Mouse (Mus musculus): ENCODE measurements around the gene Pygm. TPM values are rescaled to one million over a fixed set of nuclear protein-coding genes. Genes with fewer than 3 reads are reported as not detected.

The Pygm gene
- polyA plus RNA-seq, 1 experiment from 2014 or later = 2.5 TPM

DNA sequence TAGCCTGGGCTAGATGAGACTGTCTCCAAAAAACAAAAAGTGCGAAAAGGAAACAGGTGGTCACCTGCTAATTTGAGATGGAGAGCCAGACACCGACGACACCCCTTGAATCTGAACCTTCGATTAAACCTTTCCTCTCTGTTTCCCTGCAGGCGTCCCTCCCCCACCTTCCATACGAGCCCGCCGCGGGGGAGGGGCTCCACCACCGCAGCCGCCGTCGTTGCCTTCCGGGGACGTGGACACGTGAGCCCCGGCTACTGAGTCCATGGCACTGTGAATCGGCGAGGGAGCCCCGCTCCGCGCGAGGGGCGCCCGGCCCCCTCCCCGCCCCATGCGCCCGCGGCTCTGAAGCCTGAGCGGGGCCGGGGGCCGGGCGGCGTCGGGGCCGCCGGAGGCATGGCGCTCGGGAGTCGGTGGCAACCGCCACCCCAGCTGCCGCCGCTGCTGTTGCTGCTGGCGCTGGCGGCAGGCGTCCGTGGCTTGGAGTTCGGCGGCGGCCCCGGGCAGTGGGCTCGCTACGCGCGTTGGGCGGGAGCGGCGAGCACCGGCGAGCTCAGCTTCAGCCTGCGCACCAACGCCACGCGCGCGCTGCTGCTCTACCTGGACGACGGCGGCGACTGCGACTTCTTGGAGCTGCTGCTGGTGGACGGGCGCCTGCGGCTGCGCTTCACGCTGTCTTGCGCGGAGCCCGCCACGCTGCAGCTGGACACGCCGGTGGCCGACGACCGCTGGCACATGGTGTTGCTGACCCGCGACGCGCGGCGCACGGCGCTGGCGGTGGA, 43.6 kb downstream of the Pygm start:
- H3K27ac ChIP-seq (ENCODE audit: low read depth) = no peak overlapping the region
- no peaks in the 10 kb centered on the region for H3K36me3 ChIP-seq (replicated peaks; ENCODE audit: insufficient read depth, low read length)
- H3K4me3 ChIP-seq (ENCODE audit: low read depth, low read length) = peak overlapping the region; percentile 17; the same call in 1 of the 2 replicates
- TF ChIP-seq EP300 (IDR thresholded peaks at IDR 0.05; ENCODE audit: low read depth) (no peak), CTCF (IDR thresholded peaks at IDR 0.05; ENCODE audit: low read depth) (no peak)
- H3K9ac ChIP-seq (replicated peaks) = no peak overlapping the region
- peaks cover 70% of the 10 kb centered on the region for H3K27me3 ChIP-seq (ENCODE audit: insufficient read depth, low read length)
- H3K9me3 ChIP-seq (ENCODE audit: low read length) = no peaks in the 10 kb centered on the region
- peak; percentile 45; the same call in 1 of the 2 replicates for ATAC-seq
- WGBS (ENCODE audit: insufficient replicate concordance) = 2% methylated on average over 70 of the region's 94 CpGs
- peaks cover 11% of the 10 kb centered on the region for H3K4me1 ChIP-seq (ENCODE audit: insufficient read depth)
- DNase-seq = peak; percentile 48
- peak overlapping the region; percentile 30 for H3K4me2 ChIP-seq (ENCODE audit: low read depth, low read length)

DNA sequence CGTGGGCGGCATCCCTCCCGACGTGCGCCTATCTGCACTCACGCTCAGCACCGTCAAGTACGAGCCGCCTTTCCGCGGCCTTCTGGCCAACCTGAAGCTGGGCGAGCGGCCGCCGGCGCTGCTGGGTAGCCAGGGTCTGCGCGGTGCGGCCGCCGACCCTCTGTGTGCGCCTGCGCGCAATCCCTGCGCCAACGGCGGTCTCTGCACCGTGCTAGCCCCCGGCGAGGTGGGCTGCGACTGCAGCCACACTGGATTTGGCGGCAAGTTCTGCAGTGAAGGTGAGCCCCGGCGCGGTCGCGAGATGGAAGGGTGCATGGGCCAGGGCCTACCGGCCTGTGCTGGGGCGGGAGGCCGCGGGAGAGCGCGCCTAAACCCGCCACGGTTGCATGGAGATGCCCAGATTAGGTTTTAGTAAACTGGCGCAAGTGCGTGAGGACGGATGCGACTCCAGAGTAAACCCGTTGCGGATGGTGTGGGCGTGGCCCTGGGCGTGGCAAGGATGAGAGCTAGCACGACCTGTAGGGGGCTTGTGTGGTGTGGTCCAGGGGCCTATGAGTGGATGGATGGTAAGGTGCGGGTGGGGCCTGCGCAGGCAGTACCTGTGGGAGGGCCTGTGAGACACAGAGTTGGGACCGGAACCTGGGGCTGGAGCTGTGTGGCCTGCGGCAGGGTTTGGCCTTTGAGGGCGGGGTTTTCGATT, 44.5 kb downstream of the Pygm start:
- peak; percentile 57 for DNase-seq
- H3K9me3 ChIP-seq (ENCODE audit: low read length) = no peaks in the 10 kb centered on the region
- no peaks in the 10 kb centered on the region for H3K36me3 ChIP-seq (replicated peaks; ENCODE audit: insufficient read depth, low read length)
- TF ChIP-seq EP300 (IDR thresholded peaks at IDR 0.05; ENCODE audit: low read depth) (no peak), CTCF (IDR thresholded peaks at IDR 0.05; ENCODE audit: low read depth) (no peak)
- H3K27ac ChIP-seq (ENCODE audit: low read depth) = no peak overlapping the region
- ATAC-seq = no peak
- no peak overlapping the region for H3K4me2 ChIP-seq (ENCODE audit: low read depth, low read length)
- peaks cover 65% of the 10 kb centered on the region for H3K27me3 ChIP-seq (ENCODE audit: insufficient read depth, low read length)
- WGBS (ENCODE audit: insufficient replicate concordance) = 2% methylated on average over 60 of the region's 60 CpGs
- H3K4me1 ChIP-seq (ENCODE audit: insufficient read depth) = peaks cover 11% of the 10 kb centered on the region
- H3K4me3 ChIP-seq (ENCODE audit: low read depth, low read length) = peak overlapping the region; percentile 17; the same call in 1 of the 2 replicates
- no peak overlapping the region for H3K9ac ChIP-seq (replicated peaks)

DNA sequence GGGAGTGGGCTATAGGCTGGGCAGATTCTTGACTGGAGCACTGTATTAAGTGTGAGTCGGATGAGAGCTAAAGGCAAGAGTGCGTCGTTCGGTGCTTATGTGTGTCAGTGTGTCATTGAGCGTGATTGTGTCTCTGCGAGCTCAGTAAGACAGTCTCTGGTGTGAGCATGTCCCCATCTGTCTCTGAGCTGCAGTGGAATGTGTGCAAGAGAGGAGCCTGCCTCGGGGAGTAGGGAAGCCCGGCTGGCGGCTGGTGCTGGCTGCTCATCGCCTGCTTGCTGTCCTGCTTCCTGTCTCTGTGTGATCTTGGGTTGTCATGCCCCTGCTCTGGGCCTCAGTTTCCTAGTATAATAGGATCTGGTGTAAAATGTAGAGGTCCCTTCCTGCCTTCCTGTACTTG, 58.8 kb downstream of the Pygm start:
- Histone ChIP-seq H3K9me3 (ENCODE audit: low read length) (no peaks in the 10 kb centered on the region), H3K36me3 (replicated peaks; ENCODE audit: insufficient read depth, low read length) (no peaks in the 10 kb centered on the region), H3K27ac (ENCODE audit: low read depth) (no peak overlapping the region), H3K4me1 (ENCODE audit: insufficient read depth) (peaks cover 2% of the 10 kb centered on the region; the same call in 1 of the 2 replicates), H3K4me2 (ENCODE audit: low read depth, low read length) (no peak overlapping the region), H3K9ac (replicated peaks) (no peak overlapping the region), H3K27me3 (ENCODE audit: insufficient read depth, low read length) (peaks cover 2% of the 10 kb centered on the region; the same call in 1 of the 2 replicates), H3K4me3 (ENCODE audit: low read depth, low read length) (no peak overlapping the region)
- no peak for ATAC-seq
- TF ChIP-seq EP300 (IDR thresholded peaks at IDR 0.05; ENCODE audit: low read depth) (no peak), CTCF (IDR thresholded peaks at IDR 0.05; ENCODE audit: low read depth) (no peak)
- DNase-seq = no peak
- 66% methylated on average over 10 of the region's 10 CpGs for WGBS (ENCODE audit: insufficient replicate concordance)

DNA sequence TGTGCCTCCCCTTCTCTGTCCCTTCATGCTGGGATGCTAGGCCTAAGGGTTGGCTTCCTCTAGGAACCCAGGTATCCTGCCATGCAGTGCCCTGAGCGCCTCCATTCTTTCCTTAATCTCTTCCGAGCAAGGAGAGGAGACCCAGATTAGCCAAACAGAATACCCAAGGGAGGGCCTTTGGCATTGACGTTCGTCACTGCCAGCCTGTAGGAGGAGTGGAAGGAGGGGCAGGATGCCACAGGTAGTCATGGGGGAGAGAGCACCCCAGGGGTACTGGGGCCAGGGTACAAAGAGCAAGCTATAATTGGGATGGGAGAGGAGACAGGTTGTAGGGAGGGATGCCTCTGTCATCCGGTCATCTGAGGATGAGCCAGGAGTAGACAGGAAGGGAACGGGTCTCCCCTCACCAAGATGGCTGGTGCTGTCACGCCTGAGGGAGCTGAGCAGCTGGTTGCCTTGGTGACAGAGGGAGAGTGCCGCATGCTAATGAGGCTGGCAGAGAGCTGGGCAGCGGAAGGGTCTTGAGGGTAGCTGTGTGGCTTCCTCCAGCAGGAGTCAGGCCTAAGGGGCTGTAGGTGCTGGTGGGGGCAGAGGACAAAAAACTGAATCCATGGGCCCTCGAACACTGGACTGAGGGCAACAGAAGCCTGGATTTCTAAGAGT, 61.7 kb downstream of the Pygm start:
- H3K4me3 ChIP-seq (ENCODE audit: low read depth, low read length) = no peak overlapping the region
- H3K27me3 ChIP-seq (ENCODE audit: insufficient read depth, low read length) = peaks cover 2% of the 10 kb centered on the region; the same call in 1 of the 2 replicates

DNA sequence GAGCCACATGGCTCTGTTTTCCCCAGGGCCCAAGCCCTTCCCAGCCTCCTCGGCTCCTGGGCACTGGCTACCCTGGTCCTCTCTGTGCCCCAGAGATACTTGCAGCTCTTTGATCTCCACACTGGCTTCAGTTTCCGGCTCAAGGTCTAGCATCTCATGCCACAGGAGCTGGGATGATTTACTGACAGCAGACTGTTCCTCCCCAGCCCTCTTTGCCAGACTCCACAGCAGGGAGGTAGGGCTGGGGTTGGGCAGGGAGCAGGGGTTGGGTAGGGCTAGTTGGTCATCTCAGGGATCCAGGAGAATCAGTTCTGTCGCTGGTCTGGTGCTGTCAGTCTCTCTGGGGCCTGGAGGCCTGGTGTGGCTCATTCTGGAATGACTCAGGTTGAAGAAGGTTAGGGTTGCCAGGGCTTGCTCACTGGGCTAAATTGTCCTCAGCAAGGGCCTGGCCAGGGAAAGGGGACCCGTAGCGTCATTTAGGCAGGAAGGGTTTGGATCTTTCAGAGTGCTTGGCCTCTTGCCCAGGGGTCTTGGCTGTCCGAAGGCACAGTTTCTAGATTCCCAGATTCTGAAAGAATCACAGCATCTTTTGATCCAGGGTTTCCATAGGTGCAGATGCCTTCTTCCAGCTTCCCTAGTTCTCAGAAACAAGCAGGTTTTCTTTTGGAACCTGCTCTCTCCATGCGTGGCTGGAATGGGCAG, 62.7 kb downstream of the Pygm start:
- no peak for TF ChIP-seq EP300 (IDR thresholded peaks at IDR 0.05; ENCODE audit: low read depth)
- no peak for TF ChIP-seq CTCF (IDR thresholded peaks at IDR 0.05; ENCODE audit: low read depth)
- WGBS (ENCODE audit: insufficient replicate concordance) = 66% methylated on average over 7 of the region's 7 CpGs
- no peak overlapping the region for H3K4me3 ChIP-seq (ENCODE audit: low read depth, low read length)
- no peak for ATAC-seq
- H3K27me3 ChIP-seq (ENCODE audit: insufficient read depth, low read length) = peaks cover 2% of the 10 kb centered on the region; the same call in 1 of the 2 replicates
- no peaks in the 10 kb centered on the region for H3K36me3 ChIP-seq (replicated peaks; ENCODE audit: insufficient read depth, low read length)
- no peak overlapping the region for H3K9ac ChIP-seq (replicated peaks)
- no peak overlapping the region for H3K27ac ChIP-seq (ENCODE audit: low read depth)
- no peak for DNase-seq
- no peaks in the 10 kb centered on the region for H3K9me3 ChIP-seq (ENCODE audit: low read length)
- peaks cover 6% of the 10 kb centered on the region; the same call in 1 of the 2 replicates for H3K4me1 ChIP-seq (ENCODE audit: insufficient read depth)
- H3K4me2 ChIP-seq (ENCODE audit: low read depth, low read length) = no peak overlapping the region

More for the DNA sequence above, 61.7 kb downstream of the Pygm start:
- no peak for TF ChIP-seq EP300 (IDR thresholded peaks at IDR 0.05; ENCODE audit: low read depth)
- no peak for TF ChIP-seq CTCF (IDR thresholded peaks at IDR 0.05; ENCODE audit: low read depth)
- Histone ChIP-seq H3K36me3 (replicated peaks; ENCODE audit: insufficient read depth, low read length) (no peaks in the 10 kb centered on the region), H3K9ac (replicated peaks) (no peak overlapping the region), H3K27ac (ENCODE audit: low read depth) (no peak overlapping the region), H3K9me3 (ENCODE audit: low read length) (no peaks in the 10 kb centered on the region), H3K4me2 (ENCODE audit: low read depth, low read length) (no peak overlapping the region), H3K4me1 (ENCODE audit: insufficient read depth) (peaks cover 6% of the 10 kb centered on the region; the same call in 1 of the 2 replicates)
- ATAC-seq (no peak), DNase-seq (no peak)
- 62% methylated on average over 10 of the region's 10 CpGs for WGBS (ENCODE audit: insufficient replicate concordance)

Small RNA genes within 50 kb of the gene (microRNA-seq; reads per million reads assigned to microRNA genes)
- not detected for gene Mir6989

Other genes with a start within 250 kb of the Pygm start
- gene Batf2, start 243.4 kb upstream of the Pygm start, polyA plus RNA-seq (2015; fragmentation: Nextera tagmentation; extraction: Ambion mirVana) = 0.59 and 1.1 TPM in 2 replicates
- gene Arl2, start 242.9 kb upstream of the Pygm start, polyA plus RNA-seq (2015; fragmentation: Nextera tagmentation; extraction: Ambion mirVana) = 16.7 and 20.5 TPM in 2 replicates
- not detected in 2 replicates for gene Majin, start 200.0 kb upstream of the Pygm start, polyA plus RNA-seq (2015; fragmentation: Nextera tagmentation; extraction: Ambion mirVana)
- not detected in 2 replicates for gene Gpha2, start 158.0 kb upstream of the Pygm start, polyA plus RNA-seq (2015; fragmentation: Nextera tagmentation; extraction: Ambion mirVana)
- 3.2 and 3.8 TPM in 2 replicates for gene Ppp2r5b, start 148.5 kb upstream of the Pygm start, polyA plus RNA-seq (2015; fragmentation: Nextera tagmentation; extraction: Ambion mirVana)
- 3.4 and 3.8 TPM in 2 replicates for gene Atg2a, start 142.7 kb upstream of the Pygm start, polyA plus RNA-seq (2015; fragmentation: Nextera tagmentation; extraction: Ambion mirVana)
- 36.4 and 36.9 TPM in 2 replicates for gene Ehd1, start 107.7 kb upstream of the Pygm start, polyA plus RNA-seq (2015; fragmentation: Nextera tagmentation; extraction: Ambion mirVana)
- gene Cdc42bpg, start 77.9 kb upstream of the Pygm start, polyA plus RNA-seq (2015; fragmentation: Nextera tagmentation; extraction: Ambion mirVana) = 0.27 and 0.35 TPM in 2 replicates
- 10.0 and 11.1 TPM in 2 replicates for gene Men1, start 49.4 kb upstream of the Pygm start, polyA plus RNA-seq (2015; fragmentation: Nextera tagmentation; extraction: Ambion mirVana)
- 5.6 and 5.7 TPM in 2 replicates for gene Map4k2, start 43.3 kb upstream of the Pygm start, polyA plus RNA-seq (2015; fragmentation: Nextera tagmentation; extraction: Ambion mirVana)
- gene Sf1, start 20.7 kb upstream of the Pygm start, polyA plus RNA-seq (2015; fragmentation: Nextera tagmentation; extraction: Ambion mirVana) = 34.6 and 35.7 TPM in 2 replicates
- gene Rasgrp2, start 14.9 kb downstream of the Pygm start, polyA plus RNA-seq (2015; fragmentation: Nextera tagmentation; extraction: Ambion mirVana) = 90.7 and 93.5 TPM in 2 replicates
- 0.96 and 0.97 TPM in 2 replicates for gene Nrxn2, start 34.3 kb downstream of the Pygm start, polyA plus RNA-seq (2015; fragmentation: Nextera tagmentation; extraction: Ambion mirVana)
- gene Slc22a12, start 158.6 kb downstream of the Pygm start, polyA plus RNA-seq (2015; fragmentation: Nextera tagmentation; extraction: Ambion mirVana) = not detected in 2 replicates